Mouse (Mus musculus): ENCODE data around the gene Efhd1. TPM values are rescaled to one million over a fixed set of nuclear protein-coding genes. Genes with fewer than 3 reads are reported as not detected.

Efhd1 gene
- polyA plus RNA-seq, 2 experiments: not detected

- no peak overlapping the region for H3K4me2 ChIP-seq (ENCODE audit: low read depth)
- TF ChIP-seq EP300 (IDR thresholded peaks at IDR 0.05; ENCODE audit: low read depth) (no peak), CTCF (IDR thresholded peaks at IDR 0.05; ENCODE audit: low read depth) (no peak)
- H3K36me3 ChIP-seq (replicated peaks; ENCODE audit: control insufficient read depth, insufficient read depth, low read depth): peaks cover 52% of the 10 kb centered on the region
- H3K4me1 ChIP-seq (replicated peaks; ENCODE audit: control insufficient read depth in 2 of 2, insufficient read depth in 2 of 2, low read length in 1 of 2): no peaks in the 10 kb centered on the region
- no peak overlapping the region for H3K4me3 ChIP-seq (ENCODE audit: insufficient read depth in 1 of 2, low read depth in 2 of 2, low read length in 2 of 2)
- H3K27ac ChIP-seq: no peak overlapping the region
- WGBS (ENCODE audit: insufficient replicate concordance): 95% methylated on average over 1 of the region's 1 CpGs
- H3K27me3 ChIP-seq (ENCODE audit: control insufficient read depth, insufficient read depth, low read length): no peaks in the 10 kb centered on the region
- no peak for DNase-seq (ENCODE audit: low read depth in 3 of 3, low spot score in 3 of 3)
- no peak for ATAC-seq (ENCODE audit: insufficient read depth)
- no peaks in the 10 kb centered on the region for H3K9me3 ChIP-seq (ENCODE audit: control insufficient read depth, low read length)
- H3K9ac ChIP-seq (replicated peaks): no peak overlapping the region
Measured at GRCm38 (mm10) chr1:87226409-87227159, 37.6 kb upstream of the Efhd1 start.

- Histone ChIP-seq H3K27me3 (ENCODE audit: control insufficient read depth, insufficient read depth, low read length) (no peaks in the 10 kb centered on the region), H3K9me3 (ENCODE audit: control insufficient read depth, low read length) (no peaks in the 10 kb centered on the region), H3K4me1 (replicated peaks; ENCODE audit: control insufficient read depth in 2 of 2, insufficient read depth in 2 of 2, low read length in 1 of 2) (no peaks in the 10 kb centered on the region), H3K9ac (replicated peaks) (no peak overlapping the region), H3K4me2 (ENCODE audit: low read depth) (no peak overlapping the region), H3K4me3 (ENCODE audit: insufficient read depth in 1 of 2, low read depth in 2 of 2, low read length in 2 of 2) (no peak overlapping the region), H3K36me3 (replicated peaks; ENCODE audit: control insufficient read depth, insufficient read depth, low read depth) (peaks cover 49% of the 10 kb centered on the region), H3K27ac (no peak overlapping the region)
- WGBS (ENCODE audit: insufficient replicate concordance): 72% methylated on average over 3 of the region's 3 CpGs
- TF ChIP-seq CTCF (IDR thresholded peaks at IDR 0.05; ENCODE audit: low read depth): no peak
- no peak for TF ChIP-seq EP300 (IDR thresholded peaks at IDR 0.05; ENCODE audit: low read depth)
- ATAC-seq (ENCODE audit: insufficient read depth): no peak
- DNase-seq (ENCODE audit: low read depth in 3 of 3, low spot score in 3 of 3): no peak
Measured at GRCm38 (mm10) chr1:87227160-87227550, 37.0 kb upstream of the Efhd1 start.

GRCm38 (mm10) chr1:87230606-87231005 is 33.6 kb upstream of the Efhd1 start:
- Histone ChIP-seq H3K27me3 (ENCODE audit: control insufficient read depth, insufficient read depth, low read length) (no peaks in the 10 kb centered on the region), H3K4me2 (ENCODE audit: low read depth) (no peak overlapping the region), H3K4me1 (replicated peaks; ENCODE audit: control insufficient read depth in 2 of 2, insufficient read depth in 2 of 2, low read length in 1 of 2) (no peaks in the 10 kb centered on the region), H3K9ac (replicated peaks) (no peak overlapping the region), H3K9me3 (ENCODE audit: control insufficient read depth, low read length) (no peaks in the 10 kb centered on the region), H3K27ac (no peak overlapping the region), H3K36me3 (replicated peaks; ENCODE audit: control insufficient read depth, insufficient read depth, low read depth) (peaks cover 25% of the 10 kb centered on the region), H3K4me3 (ENCODE audit: insufficient read depth in 1 of 2, low read depth in 2 of 2, low read length in 2 of 2) (no peak overlapping the region)
- DNase-seq (ENCODE audit: low read depth in 3 of 3, low spot score in 3 of 3) (no peak), ATAC-seq (ENCODE audit: insufficient read depth) (no peak)
- WGBS (ENCODE audit: insufficient replicate concordance): 76% methylated on average over 5 of the region's 5 CpGs
- TF ChIP-seq EP300 (IDR thresholded peaks at IDR 0.05; ENCODE audit: low read depth) (no peak), CTCF (IDR thresholded peaks at IDR 0.05; ENCODE audit: low read depth) (no peak)

GRCm38 (mm10) chr1:87232197-87232596 is 32.0 kb upstream of the Efhd1 start:
- no peak for ATAC-seq (ENCODE audit: insufficient read depth)
- Histone ChIP-seq H3K9ac (replicated peaks) (no peak overlapping the region), H3K27me3 (ENCODE audit: control insufficient read depth, insufficient read depth, low read length) (no peaks in the 10 kb centered on the region), H3K9me3 (ENCODE audit: control insufficient read depth, low read length) (no peaks in the 10 kb centered on the region), H3K4me3 (ENCODE audit: insufficient read depth in 1 of 2, low read depth in 2 of 2, low read length in 2 of 2) (no peak overlapping the region), H3K4me2 (ENCODE audit: low read depth) (no peak overlapping the region), H3K36me3 (replicated peaks; ENCODE audit: control insufficient read depth, insufficient read depth, low read depth) (peaks cover 9% of the 10 kb centered on the region), H3K4me1 (replicated peaks; ENCODE audit: control insufficient read depth in 2 of 2, insufficient read depth in 2 of 2, low read length in 1 of 2) (no peaks in the 10 kb centered on the region), H3K27ac (no peak overlapping the region)
- 76% methylated on average over 7 of the region's 7 CpGs for WGBS (ENCODE audit: insufficient replicate concordance)
- TF ChIP-seq CTCF (IDR thresholded peaks at IDR 0.05; ENCODE audit: low read depth) (no peak), EP300 (IDR thresholded peaks at IDR 0.05; ENCODE audit: low read depth) (no peak)
- DNase-seq (ENCODE audit: low read depth in 3 of 3, low spot score in 3 of 3): no peak

- TF ChIP-seq CTCF (IDR thresholded peaks at IDR 0.05; ENCODE audit: low read depth) (no peak), EP300 (IDR thresholded peaks at IDR 0.05; ENCODE audit: low read depth) (no peak)
- WGBS (ENCODE audit: insufficient replicate concordance): 77% methylated on average over 8 of the region's 8 CpGs
- H3K4me3 ChIP-seq (ENCODE audit: insufficient read depth in 1 of 2, low read depth in 2 of 2, low read length in 2 of 2): no peak overlapping the region
- H3K27me3 ChIP-seq (ENCODE audit: control insufficient read depth, insufficient read depth, low read length): no peaks in the 10 kb centered on the region
- no peak overlapping the region for H3K4me2 ChIP-seq (ENCODE audit: low read depth)
- no peaks in the 10 kb centered on the region for H3K36me3 ChIP-seq (replicated peaks; ENCODE audit: control insufficient read depth, insufficient read depth, low read depth)
- no peak overlapping the region for H3K9ac ChIP-seq (replicated peaks)
- H3K4me1 ChIP-seq (replicated peaks; ENCODE audit: control insufficient read depth in 2 of 2, insufficient read depth in 2 of 2, low read length in 1 of 2): no peaks in the 10 kb centered on the region
- no peak for DNase-seq (ENCODE audit: low read depth in 3 of 3, low spot score in 3 of 3)
- ATAC-seq (ENCODE audit: insufficient read depth): no peak
- no peak overlapping the region for H3K27ac ChIP-seq
- H3K9me3 ChIP-seq (ENCODE audit: control insufficient read depth, low read length): no peaks in the 10 kb centered on the region
Measured at GRCm38 (mm10) chr1:87239056-87239455, 25.1 kb upstream of the Efhd1 start.
